Mouse (Mus musculus) forebrain, embryonic 16.5 days (tissue): ENCODE measurements at regions not wholly inside any gene's neighbourhood (a gene's known extent, or its start where the extent isn't known, plus 50 kb on each side); places are given as distances from the start of the nearest gene placed in this dataset.

Source experiments
- ATAC-seq: fragments of 200-750 bp; cut with Nextera tagmentation; 2 replicates; pipeline ENCODE4 v1.8.0; 2017; ENCODE audit warnings: mild to moderate bottlenecking, moderate library complexity
- H3K27ac ChIP-seq: fragments of 300-500 bp; sonication (generic); 2 replicates; pipeline ENCODE4 v1.5.1; 2014; ENCODE audit warnings: low read length, control low read depth
- H3K27me3 ChIP-seq: fragments of 300-500 bp; sonication (generic); replicated peaks from 2 replicates; pipeline ENCODE4 v1.6.1; 2014; ENCODE audit warnings: low read length; ENCODE audit not compliant: control insufficient read depth, insufficient read depth
- H3K36me3 ChIP-seq: fragments of 300-500 bp; sonication (generic); 2 replicates; pipeline ENCODE4 v1.6.1; 2014; ENCODE audit not compliant: control insufficient read depth, insufficient read depth
- H3K4me1 ChIP-seq: fragments of 300-500 bp; sonication (generic); replicated peaks from 2 replicates; pipeline ENCODE4 v1.6.1; 2014; ENCODE audit warnings: low read length; ENCODE audit not compliant: control insufficient read depth, insufficient read depth
- H3K4me2 ChIP-seq: fragments of 300-500 bp; sonication (generic); 2 replicates; pipeline ENCODE4 v1.6.1; 2014; ENCODE audit warnings: mild to moderate bottlenecking, low read length, control low read depth
- H3K4me3 ChIP-seq: fragments of 300-500 bp; sonication (generic); replicated peaks from 2 replicates; pipeline ENCODE4 v1.5.1; 2014; ENCODE audit warnings: mild to moderate bottlenecking, low read length, control low read depth
- H3K9ac ChIP-seq: fragments of 300-500 bp; sonication (generic); replicated peaks from 2 replicates; pipeline ENCODE4 v1.6.1; 2014; ENCODE audit warnings: low read depth, low read length, control low read depth
- H3K9me3 ChIP-seq: fragments of 300-500 bp; sonication (generic); 2 replicates; pipeline ENCODE4 v1.6.1; 2016; ENCODE audit warnings: low read length; ENCODE audit not compliant: control insufficient read depth
- WGBS: fragments of 180-500 bp; shearing (Covaris S2); extraction: QIAGEN DNeasy Blood & Tissue Kit; methylation state at CpG from one replicate; pipeline ENCODE4 v1.1.7; 2014; 5-methylcytosine and 5-hydroxymethylcytosine counted together

DNA sequence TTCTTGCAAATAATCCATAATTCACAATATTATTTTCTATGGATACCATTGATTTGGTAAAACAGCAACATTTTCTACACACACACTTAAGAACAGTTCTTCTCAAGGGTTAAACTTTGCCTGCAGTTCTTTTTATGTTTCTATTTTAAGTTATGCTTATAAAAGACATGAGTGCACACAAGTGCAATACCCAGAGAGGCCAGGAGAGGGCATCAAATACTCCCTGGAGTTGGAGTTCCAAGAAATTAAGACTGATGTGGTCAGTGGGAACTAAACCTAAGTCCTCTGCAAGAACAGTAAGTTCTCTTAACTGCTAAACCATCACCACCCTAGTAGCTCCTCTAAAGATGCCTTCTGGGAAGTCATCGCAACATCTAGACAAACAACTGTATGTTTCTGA, 570.5 kb upstream of the Tmem132c start:
- no peak overlapping the region for H3K9ac ChIP-seq
- H3K9me3 ChIP-seq: 0 out of 2 replicates have a peak, but pooled peaks cover 2% of the 10 kb centered on the region
- no peak overlapping the region for H3K4me3 ChIP-seq
- H3K4me1 ChIP-seq: no peaks in the 10 kb centered on the region
- no peak for ATAC-seq
- H3K27me3 ChIP-seq: no peaks in the 10 kb centered on the region
- H3K36me3 ChIP-seq: no peaks in the 10 kb centered on the region
- H3K4me2 ChIP-seq: no peak overlapping the region
- no peak overlapping the region for H3K27ac ChIP-seq
- WGBS: 76% methylated on average over 1 of the region's 1 CpGs

GRCm38 (mm10) chr5:126680262-126680661, 561.3 kb upstream of the Tmem132c start:
- WGBS: 78% methylated on average over 6 of the region's 6 CpGs
- Histone ChIP-seq H3K4me1 (no peaks in the 10 kb centered on the region), H3K4me3 (no peak overlapping the region), H3K36me3 (no peaks in the 10 kb centered on the region), H3K4me2 (no peak overlapping the region), H3K9me3 (no peaks in the 10 kb centered on the region), H3K9ac (no peak overlapping the region), H3K27ac (no peak overlapping the region), H3K27me3 (no peaks in the 10 kb centered on the region)
- ATAC-seq: no peak

- no peak overlapping the region for H3K4me3 ChIP-seq
- peaks cover 11% of the 10 kb centered on the region for H3K4me1 ChIP-seq
- H3K9me3 ChIP-seq: no peaks in the 10 kb centered on the region
- no peak overlapping the region for H3K27ac ChIP-seq
- 50% methylated on average over 4 of the region's 4 CpGs for WGBS
- H3K27me3 ChIP-seq: no peaks in the 10 kb centered on the region
- no peak for ATAC-seq
- no peak overlapping the region for H3K4me2 ChIP-seq
- H3K36me3 ChIP-seq: no peaks in the 10 kb centered on the region
- no peak overlapping the region for H3K9ac ChIP-seq
These were observed 542.3 kb upstream of the Tmem132c start for GRCm38 (mm10) chr5:126699314-126699713.

- WGBS: 35% methylated on average over 8 of the region's 8 CpGs
- ATAC-seq: peak; percentile 89
- no peak overlapping the region for H3K4me2 ChIP-seq
- H3K4me1 ChIP-seq: peaks cover 6% of the 10 kb centered on the region; the same call in 1 of the 2 replicates
- H3K4me3 ChIP-seq: no peak overlapping the region
- H3K27me3 ChIP-seq: no peaks in the 10 kb centered on the region
- H3K9ac ChIP-seq: no peak overlapping the region
- no peaks in the 10 kb centered on the region for H3K9me3 ChIP-seq
- H3K27ac ChIP-seq: no peak overlapping the region
- no peaks in the 10 kb centered on the region for H3K36me3 ChIP-seq
These were observed 537.9 kb upstream of the Tmem132c start for GRCm38 (mm10) chr5:126703516-126704282.

GRCm38 (mm10) chr5:126705871-126706270, 535.7 kb upstream of the Tmem132c start:
- no peak for ATAC-seq
- H3K9me3 ChIP-seq: no peaks in the 10 kb centered on the region
- 62% methylated on average over 11 of the region's 11 CpGs for WGBS
- no peak overlapping the region for H3K4me2 ChIP-seq
- no peaks in the 10 kb centered on the region for H3K36me3 ChIP-seq
- H3K9ac ChIP-seq: no peak overlapping the region
- no peaks in the 10 kb centered on the region for H3K27me3 ChIP-seq
- H3K4me1 ChIP-seq: peaks cover 6% of the 10 kb centered on the region; the same call in 1 of the 2 replicates
- H3K27ac ChIP-seq: no peak overlapping the region
- no peak overlapping the region for H3K4me3 ChIP-seq

DNA sequence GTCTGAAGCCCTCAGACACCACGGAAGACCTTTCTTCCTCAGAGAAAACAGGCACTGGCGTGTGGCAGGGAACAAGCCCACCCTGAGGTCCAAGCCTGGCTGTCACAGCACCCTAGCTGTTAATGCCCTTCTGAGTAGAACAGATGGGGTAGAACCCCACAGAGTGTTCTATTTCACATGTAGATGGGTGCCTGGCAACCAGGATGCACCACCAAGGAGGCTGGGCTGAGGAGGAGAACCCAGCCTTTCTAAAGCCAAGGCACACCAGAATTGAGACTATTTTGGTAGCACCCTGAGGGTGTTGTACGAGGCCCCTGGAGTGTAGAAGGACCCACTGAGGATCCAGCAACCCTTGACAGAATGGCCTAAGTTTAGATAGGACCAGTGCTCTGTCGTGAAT, 534.9 kb upstream of the Tmem132c start:
- Histone ChIP-seq H3K4me1 (peaks cover 6% of the 10 kb centered on the region; the same call in 1 of the 2 replicates), H3K9me3 (no peaks in the 10 kb centered on the region), H3K4me2 (no peak overlapping the region), H3K4me3 (no peak overlapping the region), H3K36me3 (no peaks in the 10 kb centered on the region), H3K9ac (no peak overlapping the region), H3K27me3 (no peaks in the 10 kb centered on the region), H3K27ac (no peak overlapping the region)
- no peak for ATAC-seq
- 79% methylated on average over 4 of the region's 4 CpGs for WGBS

GRCm38 (mm10) chr5:126714672-126715071, 526.9 kb upstream of the Tmem132c start:
- H3K27me3 ChIP-seq: no peaks in the 10 kb centered on the region
- ATAC-seq: no peak
- H3K4me1 ChIP-seq: no peaks in the 10 kb centered on the region

DNA sequence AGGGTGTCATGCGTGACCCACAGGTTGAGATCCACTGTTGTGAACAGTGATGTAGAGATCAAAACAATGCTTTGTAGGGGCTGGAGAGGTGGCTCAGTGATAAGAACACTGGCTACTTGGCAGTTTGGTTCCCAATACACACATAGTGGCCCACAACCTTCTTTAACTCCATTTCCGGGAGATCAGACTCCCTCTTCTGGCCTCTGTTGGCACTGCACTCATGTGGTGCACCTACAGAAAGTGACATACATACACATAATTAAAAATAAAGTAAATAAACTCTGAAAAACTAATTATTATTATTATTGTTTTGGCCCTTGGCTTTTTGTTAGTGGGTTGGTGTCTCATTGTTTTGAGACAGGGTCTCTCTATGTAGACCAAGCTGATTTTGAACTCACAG, 523.2 kb upstream of the Tmem132c start:
- no peak overlapping the region for H3K4me2 ChIP-seq
- no peak for ATAC-seq
- H3K27ac ChIP-seq: no peak overlapping the region
- no peak overlapping the region for H3K4me3 ChIP-seq
- WGBS: 96% methylated on average over 2 of the region's 2 CpGs
- no peaks in the 10 kb centered on the region for H3K9me3 ChIP-seq
- H3K9ac ChIP-seq: no peak overlapping the region
- no peaks in the 10 kb centered on the region for H3K4me1 ChIP-seq
- no peaks in the 10 kb centered on the region for H3K27me3 ChIP-seq
- no peaks in the 10 kb centered on the region for H3K36me3 ChIP-seq

More at GRCm38 (mm10) chr5:126714672-126715071, 526.9 kb upstream of the Tmem132c start:
- Histone ChIP-seq H3K9ac (no peak overlapping the region), H3K27ac (no peak overlapping the region), H3K36me3 (no peaks in the 10 kb centered on the region), H3K4me2 (no peak overlapping the region), H3K4me3 (no peak overlapping the region), H3K9me3 (no peaks in the 10 kb centered on the region)
- WGBS: 56% methylated on average over 6 of the region's 6 CpGs

DNA sequence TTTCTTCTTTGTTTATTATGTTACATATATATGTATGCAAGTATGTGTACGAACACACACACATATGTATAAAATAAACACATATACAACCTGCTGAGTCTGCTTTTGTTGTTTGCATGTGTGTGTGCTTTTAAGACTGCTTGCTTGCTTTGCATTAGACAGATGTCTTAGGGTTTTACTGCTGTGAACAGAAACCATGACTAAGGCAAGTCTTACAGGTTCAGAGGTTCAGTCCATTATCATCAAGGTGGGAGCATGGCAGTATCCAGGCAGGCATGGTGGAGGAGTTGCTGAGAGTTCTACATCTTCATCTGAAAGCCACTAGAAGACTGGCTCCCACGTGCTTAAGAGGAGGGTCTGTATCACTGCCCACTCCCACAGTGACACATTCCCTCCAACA, 520.3 kb upstream of the Tmem132c start:
- ATAC-seq: no peak
- 86% methylated on average over 2 of the region's 2 CpGs for WGBS
- Histone ChIP-seq H3K4me3 (no peak overlapping the region), H3K36me3 (no peaks in the 10 kb centered on the region), H3K27me3 (no peaks in the 10 kb centered on the region), H3K4me1 (no peaks in the 10 kb centered on the region), H3K4me2 (no peak overlapping the region), H3K27ac (no peak overlapping the region), H3K9ac (no peak overlapping the region), H3K9me3 (no peaks in the 10 kb centered on the region)
